Mouse (Mus musculus): Measurements from ENCODE around the gene Zscan5b.
"Not testable (repeated sequence)": the region's sequence is repeated elsewhere in the genome, so short reads cannot be mapped to it uniquely, and the experiment has no call there.

Gene Zscan5b

DNA sequence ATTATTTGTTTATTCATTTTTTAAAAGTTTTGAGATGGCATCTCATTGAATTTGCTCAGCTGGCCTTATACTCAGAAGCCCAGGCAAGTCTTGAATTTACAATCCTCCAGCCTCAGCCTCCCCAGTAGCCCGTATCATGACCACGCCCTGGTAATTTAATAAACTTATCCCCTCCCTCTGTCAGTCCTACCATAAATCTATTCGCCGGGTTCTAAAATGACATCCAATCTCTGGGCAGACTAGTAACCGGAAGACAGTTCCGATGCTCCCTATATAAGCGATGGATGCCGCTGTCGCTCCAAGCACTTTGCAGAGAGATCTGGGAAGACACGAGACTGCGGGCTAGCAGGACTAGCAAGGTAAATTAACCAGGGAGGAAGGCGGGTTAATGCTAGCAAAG, at the start of gene Zscan5b:
Gene Zscan5b, plus strand, starts transcription at position 301 of the 400 bp plus-strand sequence.
- no peak for DNase-seq (ENCODE audit: low spot score)

- no peak for DNase-seq (ENCODE audit: low spot score)
Measured at GRCm38 (mm10) chr7:6172674-6173244, 49.3 kb upstream of the Zscan5b start.

- no peak for DNase-seq (ENCODE audit: low spot score)
Measured at GRCm38 (mm10) chr7:6173872-6174271, 48.2 kb upstream of the Zscan5b start.

- DNase-seq (ENCODE audit: low spot score): not testable (repeated sequence)
Measured at GRCm38 (mm10) chr7:6174365-6174987, 47.6 kb upstream of the Zscan5b start.

GRCm38 (mm10) chr7:6179013-6179412, 43.1 kb upstream of the Zscan5b start:
- no peak for DNase-seq (ENCODE audit: low spot score)

- no peak for DNase-seq (ENCODE audit: low spot score)
Measured at GRCm38 (mm10) chr7:6182882-6183281, 39.2 kb upstream of the Zscan5b start.

DNA sequence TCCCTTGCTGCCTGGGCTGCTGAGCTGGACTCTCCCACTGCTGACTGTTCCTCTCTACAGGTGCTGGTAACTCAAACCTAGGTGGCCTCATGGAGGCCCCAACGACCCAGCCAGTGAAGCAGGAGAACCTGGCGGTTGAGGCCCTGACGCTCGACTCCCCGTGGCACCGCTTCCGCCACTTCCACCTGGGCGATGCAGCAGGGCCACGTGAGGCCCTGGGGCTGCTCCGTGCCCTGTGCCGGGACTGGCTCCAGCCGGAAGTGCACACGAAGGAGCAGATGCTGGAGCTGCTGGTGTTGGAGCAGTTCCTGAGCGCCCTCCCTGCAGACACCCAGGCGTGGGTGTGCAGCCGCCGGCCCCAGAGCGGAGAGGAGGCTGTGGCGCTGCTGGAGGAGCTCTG, 38.3 kb upstream of the Zscan5b start:
- no peak for DNase-seq (ENCODE audit: low spot score)

GRCm38 (mm10) chr7:6184521-6184920, 37.6 kb upstream of the Zscan5b start:
- peak; percentile 46 for DNase-seq (ENCODE audit: low spot score)

DNA sequence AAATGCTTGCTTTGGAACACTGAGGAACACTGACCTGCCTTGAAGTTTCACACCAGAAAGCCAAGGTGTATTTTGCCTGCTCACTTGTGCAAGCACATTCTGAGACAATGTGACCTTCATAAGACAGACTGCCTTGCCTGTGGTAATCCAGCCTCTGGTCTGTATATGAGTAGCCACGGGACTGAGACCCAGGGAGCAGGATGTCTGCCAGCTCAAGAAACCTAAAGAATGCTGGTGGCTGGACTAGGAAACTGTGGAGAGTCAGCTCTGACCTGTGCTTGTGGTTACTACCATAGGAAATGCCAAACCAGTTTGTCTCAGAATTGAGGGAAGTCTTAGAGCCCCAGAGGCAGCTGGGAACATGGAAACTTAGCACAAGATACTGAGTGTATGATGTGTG, 36.7 kb upstream of the Zscan5b start:
- DNase-seq (ENCODE audit: low spot score): no peak

GRCm38 (mm10) chr7:6186176-6186575, 35.9 kb upstream of the Zscan5b start:
- no peak for DNase-seq (ENCODE audit: low spot score)

DNA sequence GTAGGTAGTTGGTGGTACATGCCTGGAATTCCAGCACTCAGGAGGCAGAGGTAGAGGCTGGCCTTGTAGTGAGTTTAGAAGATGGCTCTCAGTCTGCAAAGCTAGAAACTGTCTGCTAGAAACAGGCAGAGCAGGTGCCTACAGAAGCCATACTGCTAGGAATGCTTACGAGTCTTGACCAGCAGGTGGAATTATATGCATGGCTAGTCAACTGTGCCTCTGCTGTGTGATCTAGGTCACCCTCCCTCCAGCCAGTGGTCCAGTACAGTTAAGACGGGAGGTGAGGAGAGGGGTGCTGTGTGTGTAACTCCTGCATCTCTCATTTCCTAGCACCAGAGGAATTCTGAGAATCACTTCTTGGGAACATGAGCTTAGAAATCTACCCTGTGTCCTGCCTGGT, 35.3 kb upstream of the Zscan5b start:
- no peak for DNase-seq (ENCODE audit: low spot score)

GRCm38 (mm10) chr7:6189542-6189941, 32.5 kb upstream of the Zscan5b start:
- DNase-seq (ENCODE audit: low spot score): peak; percentile 51

DNA sequence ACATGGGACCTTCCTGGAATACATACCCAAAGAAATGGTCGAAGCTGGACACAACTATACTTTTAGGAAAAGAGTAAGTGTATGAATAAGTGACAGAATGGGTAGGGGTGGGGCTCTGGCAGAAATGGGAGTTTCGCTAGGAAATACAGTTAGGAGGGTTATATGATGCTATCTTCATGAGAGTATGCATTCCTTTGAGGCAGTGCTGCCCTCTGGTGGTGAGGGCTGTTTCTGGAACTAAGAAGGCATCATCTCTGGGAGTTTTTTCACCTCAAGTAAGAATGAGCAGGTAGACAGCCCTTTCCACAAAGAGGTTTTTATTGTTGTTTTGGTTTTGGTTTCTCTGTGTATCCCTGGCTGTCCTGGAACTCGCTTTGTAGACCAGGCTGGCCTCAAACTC, 30.7 kb upstream of the Zscan5b start:
- DNase-seq (ENCODE audit: low spot score): peak; percentile 92

GRCm38 (mm10) chr7:6194129-6194528, 27.9 kb upstream of the Zscan5b start:
- peak; percentile 81 for DNase-seq (ENCODE audit: low spot score)

DNA sequence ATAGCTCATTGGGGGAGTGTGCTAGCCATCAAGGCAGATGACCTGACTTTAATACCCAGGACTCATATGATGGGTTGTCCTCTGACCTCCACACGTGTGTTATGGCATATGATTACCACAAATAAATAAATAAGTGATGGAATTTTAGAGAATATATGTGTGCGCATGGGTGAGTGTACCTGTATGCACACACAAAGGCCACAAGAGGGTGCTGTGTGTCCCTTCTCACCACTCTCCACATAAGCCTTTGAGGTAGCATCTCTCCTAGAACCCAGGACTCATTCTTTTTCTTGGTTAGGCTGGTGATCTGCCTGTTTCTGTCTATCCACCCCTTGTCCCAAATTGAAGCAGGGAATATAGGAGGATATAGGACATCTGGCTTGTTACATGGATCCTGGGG, 26.3 kb upstream of the Zscan5b start:
- no peak for DNase-seq (ENCODE audit: low spot score)

GRCm38 (mm10) chr7:6196790-6197189, 25.3 kb upstream of the Zscan5b start, which contains the start of gene Galp:
Gene Galp (plus strand): TSS chr7:6197090.
- no peak for DNase-seq (ENCODE audit: low spot score)

GRCm38 (mm10) chr7:6204200-6204599, 17.9 kb upstream of the Zscan5b start:
- no peak for DNase-seq (ENCODE audit: low spot score)

DNA sequence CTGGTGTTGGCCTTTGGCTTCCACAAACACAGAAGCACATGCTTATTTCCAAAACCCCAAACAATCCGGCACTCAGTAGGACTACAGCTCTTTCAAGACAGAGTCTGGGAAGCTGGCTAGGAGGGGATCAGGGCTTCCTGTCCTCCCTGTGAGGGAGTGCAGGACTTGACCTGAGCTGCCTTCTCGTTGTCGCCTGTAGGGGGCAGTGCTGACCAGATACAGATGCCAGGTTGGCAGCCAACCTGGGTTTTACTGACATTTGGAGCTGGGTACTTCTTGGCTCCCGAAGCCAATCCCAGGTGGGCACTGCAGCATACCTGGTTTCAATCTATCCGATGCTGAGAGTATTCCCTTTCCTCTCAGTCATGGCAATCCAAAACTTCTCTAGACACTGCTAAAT, 8.9 kb upstream of the Zscan5b start:
- peak; percentile 82 for DNase-seq (ENCODE audit: low spot score)

- DNase-seq (ENCODE audit: low spot score): not testable (repeated sequence)
Measured at GRCm38 (mm10) chr7:6214691-6215090, 7.4 kb upstream of the Zscan5b start.

DNA sequence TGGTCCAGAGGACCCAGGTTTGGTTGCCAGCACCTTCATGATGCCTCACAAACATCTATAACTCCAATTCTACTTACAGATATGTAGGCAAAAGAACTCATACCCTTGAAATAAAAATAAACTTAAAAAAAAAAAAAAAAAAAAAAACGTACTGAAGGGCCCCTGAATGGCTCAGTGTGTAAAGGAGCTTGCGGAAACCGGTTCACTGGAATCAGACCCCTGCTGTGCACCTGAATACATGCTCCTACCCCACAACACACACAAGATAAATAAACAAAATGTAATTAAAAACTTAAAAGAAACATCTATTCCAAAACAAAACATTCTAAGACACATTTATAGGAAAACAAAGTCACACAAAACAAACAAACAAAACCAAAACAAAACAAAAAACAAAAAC, 1.9 kb upstream of the Zscan5b start:
- no peak for DNase-seq (ENCODE audit: low spot score)

DNA sequence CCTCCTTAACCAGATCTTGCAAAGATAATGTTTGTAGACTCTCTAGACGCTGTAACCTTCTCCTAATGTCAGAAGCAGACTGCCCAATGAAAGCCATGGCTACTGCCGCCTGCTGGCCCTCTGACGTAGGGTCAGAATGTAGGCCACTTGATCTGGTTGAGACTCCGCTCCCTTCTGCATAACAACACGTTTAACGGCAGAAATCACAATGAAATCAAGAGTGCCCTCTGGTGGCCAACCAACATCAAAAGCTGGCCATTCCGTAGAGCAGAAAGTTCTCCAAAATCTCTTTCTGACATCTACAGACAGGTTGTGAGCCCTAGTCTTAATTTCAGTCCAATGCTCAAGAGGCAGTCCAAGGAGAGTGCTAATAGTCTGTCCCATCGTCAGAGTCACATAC, 6.4 kb downstream of the Zscan5b start:
- DNase-seq (ENCODE audit: low spot score): not testable (repeated sequence)

DNA sequence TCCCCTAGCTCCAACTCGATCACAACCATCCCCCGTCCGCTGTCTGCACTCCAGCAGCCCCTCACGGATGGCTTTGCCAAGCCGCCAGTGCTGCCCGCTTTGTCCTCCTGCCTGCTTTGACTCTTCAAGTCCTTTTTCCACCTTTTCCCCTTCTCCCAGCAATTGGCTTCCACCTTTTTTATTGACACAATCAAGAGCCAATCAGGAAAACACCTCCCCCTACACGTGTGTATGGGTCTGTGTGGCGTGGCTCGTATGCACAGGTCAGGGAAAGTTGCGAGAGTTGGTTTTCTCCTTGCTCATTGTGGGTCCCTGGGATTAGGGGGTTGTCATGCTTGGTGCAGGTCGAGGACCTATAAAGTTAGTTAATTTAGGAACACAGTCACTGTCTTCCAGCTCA, 17.7 kb downstream of the Zscan5b start:
- no peak for DNase-seq (ENCODE audit: low spot score)

DNA sequence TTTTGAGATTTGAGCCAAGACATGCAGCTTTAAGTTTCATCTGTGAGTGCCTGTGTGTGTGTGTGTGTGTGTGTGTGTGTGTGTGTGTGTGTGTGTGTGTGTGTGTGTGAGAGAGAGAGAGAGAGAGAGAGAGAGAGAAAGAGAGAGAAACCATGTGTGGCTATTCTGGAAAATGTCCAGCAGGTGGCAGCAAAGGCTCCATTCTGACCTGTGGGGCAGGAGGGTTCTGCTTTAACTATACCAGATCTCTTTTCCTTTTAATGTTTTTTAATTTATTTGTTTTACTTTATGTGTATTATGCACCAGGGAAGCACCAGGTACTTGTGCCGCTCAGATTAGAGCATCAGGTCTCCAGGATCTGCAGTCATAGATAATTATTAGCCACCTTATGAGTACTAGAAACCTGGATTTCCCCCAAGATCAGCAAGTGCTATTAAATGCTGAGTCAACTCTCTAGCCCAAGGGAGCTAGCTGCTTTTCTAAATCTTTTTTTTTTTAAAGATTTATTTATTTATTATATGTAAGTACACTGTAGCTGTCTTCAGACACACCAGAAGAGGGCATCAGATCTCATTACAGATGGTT, 18.9 kb downstream of the Zscan5b start:
- DNase-seq (ENCODE audit: low spot score): peak; percentile 67

All from testis, postnatal 10 days (tissue).